Mouse (Mus musculus): ENCODE measurements at regions not wholly inside any gene's neighbourhood (a gene's known extent, or its start where the extent isn't known, plus 50 kb on each side); places are given as distances from the start of the nearest gene placed in this dataset.

GRCm38 (mm10) chrX:70820518-70820917, 229.5 kb upstream of the Mamld1 start:
- DNase-seq, result no peak

- DNase-seq, result no peak
These were observed 232.3 kb upstream of the Mamld1 start for GRCm38 (mm10) chrX:70817771-70818170.

- DNase-seq, result no peak
These were observed 233.4 kb upstream of the Mamld1 start for GRCm38 (mm10) chrX:70816662-70817061.

GRCm38 (mm10) chrX:70791796-70792195, 258.3 kb upstream of the Mamld1 start:
- DNase-seq, result peak; percentile 30

GRCm38 (mm10) chrX:70762862-70763261, 285.9 kb upstream of the Tmem185a start:
- DNase-seq, result no peak

- DNase-seq, result no peak
These were observed 236.1 kb upstream of the Tmem185a start for GRCm38 (mm10) chrX:70713004-70713604.

GRCm38 (mm10) chrX:70682194-70682593, 205.2 kb upstream of the Tmem185a start:
- no peak for DNase-seq

- no peak for DNase-seq
These were observed 190.1 kb upstream of the Tmem185a start for GRCm38 (mm10) chrX:70667092-70667491.

All from adrenal gland, adult 2 months (tissue).